Mouse (Mus musculus) G1E (cell line): ENCODE measurements around the gene Utp15.

ENCODE experiments used
- CTCF ChIP-seq: IDR thresholded peaks from 2 replicates; pipeline ENCODE4 v1.5.1; 2012; ENCODE audit warnings: low read depth, low read length, inconsistent platforms, mixed read lengths
- GATA1 ChIP-seq: IDR thresholded peaks from 2 replicates; pipeline ENCODE4 v1.6.1; 2012; ENCODE audit warnings: borderline replicate concordance, low read length, inconsistent platforms, mixed read lengths
- GATA2 ChIP-seq: IDR thresholded peaks from 2 replicates; pipeline ENCODE4 v1.6.1; 2012; ENCODE audit warnings: low read depth, low read length, inconsistent platforms, borderline replicate concordance
- POLR2AphosphoS5 ChIP-seq: IDR thresholded peaks from 2 replicates; pipeline ENCODE4 v1.6.1; 2012; ENCODE audit warnings: low read depth, low read length, inconsistent platforms; ENCODE audit not compliant: insufficient replicate concordance
- TAL1 ChIP-seq: conservative IDR thresholded peaks from 2 replicates; pipeline ENCODE4 v1.6.1; 2012; ENCODE audit warnings: low read depth, low read length, inconsistent platforms, mixed read lengths

- TF ChIP-seq CTCF = no peak
- TF ChIP-seq POLR2AphosphoS5 = no peak
- TF ChIP-seq TAL1 = no peak
- TF ChIP-seq GATA1 = no peak
- TF ChIP-seq GATA2 = no peak
Measured at GRCm38 (mm10) chr13:98308004-98308403, 45.2 kb upstream of the Utp15 start.
